Mouse (Mus musculus): Measurements from ENCODE around the gene Tomm6. TPM values are rescaled to one million over a fixed set of nuclear protein-coding genes. Genes with fewer than 3 reads are reported as not detected.

Gene Tomm6
- polyA plus RNA-seq (2012; rRNA removed): 104 and 158 TPM in 2 replicates

DNA sequence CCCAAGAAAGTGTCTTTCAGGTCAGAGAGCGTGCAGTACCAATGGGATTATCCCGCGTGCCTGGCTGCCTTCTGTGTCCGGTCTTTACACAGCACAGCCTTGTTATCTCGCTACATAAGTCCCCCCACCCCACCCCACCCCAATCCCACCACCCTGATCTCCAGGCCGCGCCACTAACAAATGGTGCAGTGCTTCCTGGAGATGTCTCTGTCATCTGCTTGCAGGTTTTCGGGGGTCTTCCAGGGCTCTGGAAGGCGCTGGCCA is at the start of gene Tomm6:
Gene Tomm6 (minus strand): TSS at position 43 of the 264 bp plus-strand sequence.

DNA sequence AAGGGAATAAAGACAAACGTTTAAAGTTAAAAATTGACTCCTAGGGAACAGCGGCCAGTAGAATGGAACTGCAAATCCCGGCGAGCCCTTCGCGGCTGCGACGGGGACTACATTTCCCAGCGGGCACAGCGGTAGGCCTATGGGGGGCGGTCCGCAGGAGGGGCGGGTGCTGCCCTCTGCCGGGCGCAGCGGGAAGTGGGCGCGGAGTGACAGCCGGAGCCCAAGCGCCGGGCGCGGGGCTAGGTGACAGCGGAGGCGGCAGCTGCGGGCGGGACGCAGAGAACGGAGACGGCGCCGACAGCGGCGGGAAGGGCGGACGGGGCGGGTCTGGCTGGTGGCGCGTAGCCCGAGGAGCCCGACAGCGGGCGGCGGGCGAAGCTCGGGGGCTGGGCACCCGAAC is 48.7 kb upstream of the Tomm6 start, which contains the start of gene Tfeb:
Gene Tfeb (plus strand): TSS at position 175 of the 400 bp plus-strand sequence.

DNA sequence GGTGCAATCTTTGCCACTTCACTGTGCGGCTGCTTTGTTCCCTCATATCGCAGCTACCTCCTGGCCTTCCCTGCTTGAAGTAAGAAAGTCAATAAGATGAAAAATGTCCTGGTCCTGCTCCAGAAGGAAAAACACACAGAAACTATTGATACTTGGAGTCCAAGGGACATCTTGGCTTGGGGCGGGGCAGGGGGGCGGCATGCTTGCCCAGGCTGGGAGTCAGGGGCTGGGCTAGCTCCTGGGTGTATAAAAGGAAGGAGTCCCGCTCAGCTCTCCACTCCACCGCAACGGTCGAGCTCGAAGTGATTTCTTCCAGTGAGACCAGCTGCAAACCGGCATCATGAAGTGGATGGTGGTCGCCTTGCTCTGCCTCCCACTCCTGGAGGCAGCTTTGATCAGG is 38.4 kb upstream of the Tomm6 start, which contains the start of gene Pgc:
Gene Pgc (plus strand): TSS at position 277 of the 400 bp plus-strand sequence.

DNA sequence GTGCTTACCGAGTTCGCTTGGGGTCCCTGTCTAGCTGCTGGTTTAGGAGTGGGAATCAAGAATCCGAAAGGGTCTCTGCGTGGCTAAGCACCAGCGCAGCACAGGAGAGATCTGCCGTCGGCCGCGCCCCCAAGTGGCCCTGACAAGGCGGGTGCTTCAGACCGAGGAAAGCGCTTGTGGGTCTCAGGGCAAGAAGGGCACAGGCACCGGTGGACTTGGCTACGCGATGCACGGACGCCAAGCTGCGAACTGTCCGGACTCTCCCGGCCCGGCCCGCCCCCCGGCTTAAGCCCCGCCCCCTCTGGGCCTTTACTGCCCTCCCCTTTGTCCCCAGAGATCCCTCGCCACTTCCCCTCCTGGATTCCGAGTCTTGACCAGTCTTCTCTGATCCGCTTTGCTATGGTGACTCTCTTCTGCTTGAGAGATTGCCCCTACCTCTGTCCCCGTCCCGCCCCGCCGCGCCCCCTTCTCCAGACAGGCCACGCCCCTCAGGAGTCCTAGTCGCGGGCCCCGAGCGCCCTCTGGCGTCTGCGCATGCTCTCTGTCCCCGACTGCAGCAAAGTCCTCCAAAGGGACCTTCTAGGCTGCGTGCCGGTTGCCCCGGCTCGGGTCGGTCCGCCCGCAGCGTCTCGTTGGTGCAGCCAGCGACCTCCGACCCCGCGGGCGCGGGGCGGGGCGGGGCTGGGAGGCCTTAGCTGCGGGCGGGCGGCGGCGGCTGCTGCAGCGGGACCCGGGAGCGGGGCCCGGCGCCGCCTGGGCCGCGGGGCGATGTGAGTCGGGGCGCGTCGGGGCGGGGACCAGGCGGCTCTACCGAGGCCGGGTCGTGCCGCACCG is 6.5 kb upstream of the Tomm6 start, which contains the start of gene Prickle4:
Gene Prickle4 (minus strand): TSS at position 234 of the 834 bp plus-strand sequence.

DNA sequence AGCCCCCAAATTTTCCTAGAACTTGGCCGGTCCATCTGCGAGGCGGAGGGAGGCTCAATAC is 6.1 kb upstream of the Tomm6 start, which contains the start of gene Gm21981:
Gene Gm21981 (minus strand): TSS at position 14 of the 61 bp plus-strand sequence.

DNA sequence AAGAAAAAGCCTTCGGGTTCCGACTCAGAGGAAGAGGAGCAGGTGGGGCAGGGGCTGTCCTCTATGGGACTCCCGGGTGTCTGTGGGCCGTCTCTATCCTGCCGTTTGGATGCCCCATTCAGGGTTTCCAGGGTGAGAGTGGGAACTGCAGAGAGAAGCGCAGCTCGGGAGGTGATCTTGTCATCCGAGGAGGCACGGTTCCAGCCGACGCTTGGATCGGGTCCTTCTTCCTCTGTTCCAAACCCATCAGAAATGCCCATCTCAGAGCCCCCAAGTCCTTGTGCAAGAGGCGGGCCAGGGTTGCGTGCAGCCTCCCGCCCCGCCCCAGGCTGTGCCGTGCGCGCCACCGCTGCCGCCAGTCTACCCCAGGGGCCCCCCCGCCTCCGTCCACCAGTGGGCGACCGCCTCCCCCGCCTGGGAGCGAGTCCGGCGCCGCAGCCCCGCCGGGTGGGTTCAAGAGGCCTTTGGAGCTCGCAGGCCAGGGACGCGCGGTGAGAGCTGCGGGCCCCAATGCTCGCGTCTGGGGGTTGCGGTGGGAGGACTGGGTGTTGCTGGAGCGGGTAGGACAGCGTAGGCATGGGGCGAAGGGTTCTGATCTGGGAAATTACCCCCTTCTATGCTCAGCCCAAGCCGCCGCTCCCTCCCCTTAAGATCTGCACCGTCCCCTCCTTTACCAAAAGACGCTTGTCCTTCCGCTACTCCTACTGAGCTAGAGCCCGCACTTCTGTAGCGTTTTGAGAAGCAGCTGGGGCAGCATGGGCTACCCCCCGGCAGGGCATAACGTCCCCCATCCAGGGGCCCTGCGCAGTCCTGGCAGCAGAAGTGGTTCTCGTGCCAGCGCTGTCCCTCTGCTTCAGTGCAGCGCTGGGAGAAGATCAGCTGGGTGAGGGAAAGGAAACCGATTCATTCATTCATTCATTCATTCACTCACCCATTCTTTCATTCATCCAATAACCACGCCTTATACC is 706 bp upstream of the Tomm6 start, which contains the start of gene Frs3:
Gene Frs3 (plus strand): TSS at position 423 of the 968 bp plus-strand sequence.

Other genes starting within 250 kb of the Tomm6 start
- 47.4 and 48.0 TPM in 2 replicates for gene Taf8, start 186.1 kb downstream of the Tomm6 start, polyA plus RNA-seq (2012; rRNA removed)
- 194 and 197 TPM in 2 replicates for gene Ccnd3, start 183.3 kb downstream of the Tomm6 start, polyA plus RNA-seq (2012; rRNA removed)
- 23.2 and 24.1 TPM in 2 replicates for gene Bysl, start 76.9 kb downstream of the Tomm6 start, polyA plus RNA-seq (2012; rRNA removed)
- 47.8 and 57.1 TPM in 2 replicates for gene Med20, start 76.8 kb downstream of the Tomm6 start, polyA plus RNA-seq (2012; rRNA removed)
- gene Gm20517, start 76.8 kb downstream of the Tomm6 start, polyA plus RNA-seq (2012; rRNA removed): 2.2 and 4.3 TPM in 2 replicates
- gene Usp49, start 57.7 kb downstream of the Tomm6 start, polyA plus RNA-seq (2012; rRNA removed): 21.1 and 27.6 TPM in 2 replicates
- gene Frs3, start 644 bp upstream of the Tomm6 start, polyA plus RNA-seq (2012; rRNA removed): 18.9 and 19.9 TPM in 2 replicates
- 0.94 and 2.4 TPM in 2 replicates for gene Gm21981, start 6.1 kb upstream of the Tomm6 start, polyA plus RNA-seq (2012; rRNA removed)
- gene Prickle4, start 6.3 kb upstream of the Tomm6 start, polyA plus RNA-seq (2012; rRNA removed): 0.93 and 4.4 TPM in 2 replicates
- not detected in 2 replicates for gene Pgc, start 38.5 kb upstream of the Tomm6 start, polyA plus RNA-seq (2012; rRNA removed)
- gene Tfeb, start 48.6 kb upstream of the Tomm6 start, polyA plus RNA-seq (2012; rRNA removed): 2.1 and 2.8 TPM in 2 replicates
- 80.5 and 157 TPM in 2 replicates for gene Mdfi, start 146.3 kb upstream of the Tomm6 start, polyA plus RNA-seq (2012; rRNA removed)
- gene Foxp4, start 236.3 kb upstream of the Tomm6 start, polyA plus RNA-seq (2012; rRNA removed): 96.2 and 105 TPM in 2 replicates

All from central nervous system, embryonic 11.5 days (tissue).